In the genomic region with DNA sequence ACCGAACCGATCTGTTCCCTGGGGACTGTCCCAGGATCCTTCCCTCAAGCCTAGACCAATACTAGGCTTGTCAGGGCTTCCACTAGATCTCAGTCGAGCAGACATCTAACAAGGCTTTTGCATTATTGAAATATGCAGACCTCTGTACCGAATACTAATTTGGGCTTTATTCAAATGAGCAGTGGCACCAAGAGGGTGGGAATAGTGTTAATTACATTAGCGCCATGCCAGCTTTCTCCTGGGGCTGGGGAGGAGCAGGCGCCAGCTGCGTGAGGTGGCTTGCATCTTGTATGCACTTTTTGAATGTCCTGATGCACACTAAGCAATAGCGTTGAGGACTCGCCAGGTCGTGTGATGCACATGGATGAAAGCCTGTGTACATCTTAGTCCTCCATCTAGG, we compare ENCODE assay signal across 19 mouse cellular contexts. TPM values are rescaled to one million over a fixed set of nuclear protein-coding genes. Genes with fewer than 3 reads are reported as not detected.
"Had no signal": no experiment of that assay in that cellular context is flagged by ENCODE, and none has a peak within 500 bp of the region (broad histone marks: within the 10 kb centered on the region; RNA-seq: fewer than 3 reads in every experiment).

No protein-coding gene starts in this region.

- DNase-seq: kidney, adult 2 months; kidney, postnatal 25 days; layer of hippocampus, postnatal 36 days; liver, embryonic 13.5 days; lung, adult 2 months; lung, postnatal 14 days; lung, postnatal 4 days; right cerebral cortex, adult 18-20 months; right cerebral cortex, postnatal 14 days; right cerebral cortex, postnatal 4 days; thymus, adult 2 months; thymus, postnatal 14 days; thymus, postnatal 4 days had no signal

- H3K9me3 ChIP-seq: neural tube, embryonic 12.5 days; neural tube, embryonic 15.5 days had no signal

- H3K4me2 ChIP-seq: liver, embryonic 13.5 days; neural tube, embryonic 12.5 days; neural tube, embryonic 15.5 days had no signal

- H3K4me1 ChIP-seq: liver, embryonic 13.5 days; neural tube, embryonic 12.5 days; neural tube, embryonic 15.5 days had no signal

- H3K36me3 ChIP-seq: liver, embryonic 13.5 days; neural tube, embryonic 12.5 days; neural tube, embryonic 15.5 days had no signal

- H3K27ac ChIP-seq: kidney, postnatal 0 days; left cerebral cortex, adult 2 months; liver, embryonic 13.5 days; neural tube, embryonic 12.5 days; neural tube, embryonic 15.5 days; stomach, postnatal 0 days had no signal

- H3K27me3 ChIP-seq: liver, embryonic 13.5 days; neural tube, embryonic 12.5 days; neural tube, embryonic 15.5 days had no signal

- H3K4me3 ChIP-seq: left cerebral cortex, adult 2 months; liver, embryonic 13.5 days; neural tube, embryonic 12.5 days; neural tube, embryonic 15.5 days had no signal

- H3K9ac ChIP-seq: liver, embryonic 13.5 days; neural tube, embryonic 12.5 days; neural tube, embryonic 15.5 days had no signal

RNA-seq across cellular contexts. Expression of a gene that starts 46.9 kb away (rescaled TPM):
- total RNA-seq: megakaryocyte progenitor cell, adult 5-6 weeks had no signal
